Mouse (Mus musculus) erythroid progenitor cell, adult 5-6 weeks (primary cell): Measurements from ENCODE around the gene Prcd. TPM values are rescaled to one million over a fixed set of nuclear protein-coding genes. Genes with fewer than 3 reads are reported as not detected.

Experiments
- ATAC-seq: replicated peaks from 2 replicates; pipeline ENCODE4 v1.8.0; 2016; ENCODE audit warnings: moderate number of reproducible peaks, mild to moderate bottlenecking, moderate TSS enrichment, inconsistent platforms; ENCODE audit not compliant: poor library complexity, low FRiP score, severe bottlenecking
- total RNA-seq, 2 experiments: library from RNA; stranded (forward) in 1 of 2; stranded (reverse) in 1 of 2; fragments of 150-400 nt in 1 of 2; fragments of 186-747, 209-891 nt in 1 of 2; gene quantifications; 2 replicates each; pipeline versions ENCODE4 v1.2.3 to v1.2.4; 2015 to 2017; ENCODE audit warnings: low replicate concordance in 2 of 2

The Prcd gene
- total RNA-seq, 2 experiments from 2014 or later, result not detected

GRCm38 (mm10) chr11:116647340-116647991 is 5.9 kb upstream of the Prcd start:
- ATAC-seq, result no peak

- no peak for ATAC-seq
Observed at GRCm38 (mm10) chr11:116648213-116648921, 5.0 kb upstream of the Prcd start.

GRCm38 (mm10) chr11:116648976-116649375 is 4.4 kb upstream of the Prcd start:
- ATAC-seq, result no peak

- no peak for ATAC-seq
Observed at GRCm38 (mm10) chr11:116649711-116650337, 3.5 kb upstream of the Prcd start.

- ATAC-seq, result no peak
Observed at GRCm38 (mm10) chr11:116650811-116651210, 2.5 kb upstream of the Prcd start.

- no peak for ATAC-seq
Observed at GRCm38 (mm10) chr11:116651339-116651738, 2.0 kb upstream of the Prcd start.

- no peak for ATAC-seq
Observed at GRCm38 (mm10) chr11:116652330-116653098, 820 bp upstream of the Prcd start.

GRCm38 (mm10) chr11:116653709-116654221 is 431 bp downstream of the Prcd start:
- ATAC-seq, result no peak

- ATAC-seq, result no peak
Observed at GRCm38 (mm10) chr11:116654255-116654821, 1.0 kb downstream of the Prcd start, which contains the start of gene Cygb. Cygb (minus strand) TSS chr11:116654313.

- no peak for ATAC-seq
Observed at GRCm38 (mm10) chr11:116656348-116657191, 3.2 kb downstream of the Prcd start.

GRCm38 (mm10) chr11:116657311-116658223 is 4.2 kb downstream of the Prcd start:
- peak; percentile 79 for ATAC-seq

GRCm38 (mm10) chr11:116658238-116658637 is 4.9 kb downstream of the Prcd start:
- no peak for ATAC-seq

- no peak for ATAC-seq
Observed at GRCm38 (mm10) chr11:116659027-116659621, 5.8 kb downstream of the Prcd start.

- no peak for ATAC-seq
Observed at GRCm38 (mm10) chr11:116660181-116660580, 6.8 kb downstream of the Prcd start.

- no peak for ATAC-seq
Observed at GRCm38 (mm10) chr11:116661291-116661947, 8.1 kb downstream of the Prcd start.

- no peak for ATAC-seq
Observed at GRCm38 (mm10) chr11:116661948-116662377, 8.6 kb downstream of the Prcd start.

GRCm38 (mm10) chr11:116665289-116665688 is 12.0 kb downstream of the Prcd start:
- ATAC-seq, result no peak
